Mouse (Mus musculus): ENCODE measurements around the gene Synm.

GRCm38 (mm10) chr7:67732276-67732675 lies 27.3 kb downstream of the Synm start:
- TF ChIP-seq CHD2 (IDR thresholded peaks at IDR 0.05; ENCODE audit: low read depth, low read length) (no peak), ZNF384 (IDR thresholded peaks at IDR 0.05; ENCODE audit: low read depth, low read length) (no peak), MAFK (IDR thresholded peaks at IDR 0.05; ENCODE audit: insufficient read depth, low read depth, low read length) (no peak), ZC3H11A (IDR thresholded peaks at IDR 0.05; ENCODE audit: borderline replicate concordance, low read depth, low read length) (no peak), HCFC1 (IDR thresholded peaks at IDR 0.05; ENCODE audit: borderline replicate concordance, insufficient read depth, low read length) (no peak)
